Comparison of ENCODE assay signal across 8 mouse cellular contexts in genomic region chr1:74661448-74662195, GRCm38 (mm10). TPM values are rescaled to one million over a fixed set of nuclear protein-coding genes. Genes with fewer than 3 reads are reported as not detected.
DNase-seq lines count a peak whose midpoint lies in the region; ATAC-seq lines count a peak whose summit lies in the region.

Gene Ttll4, plus strand, starts transcription at chr1:74661745.

- peak; percentile 95 for ATAC-seq in inflammation-experienced regulatory T-cells, adult 6 months
- ATAC-seq in megakaryocyte-erythroid progenitor cell, adult 5-6 weeks (replicated peaks; ENCODE audit: low FRiP score, low TSS enrichment, poor library complexity, severe bottlenecking), result peak; percentile 99

- DNase-seq in adrenal gland, adult (ENCODE audit: inconsistent age in 2 of 2, low spot score in 1 of 2), result peak; percentile 97 to 98
- DNase-seq in embryo, embryonic 10.5 days (ENCODE audit: low spot score), result peak; percentile 99
- DNase-seq in gastrocnemius, postnatal 14 days, result peak; percentile 95
- DNase-seq in left cerebral cortex, postnatal 10 days (ENCODE audit: extremely low spot score in 1 of 2, low spot score in 2 of 2), result peak; percentile 89 to 97
- peak; percentile 88 for DNase-seq in right cerebral cortex, postnatal 25 days
- DNase-seq in urinary bladder, postnatal 4 days (ENCODE audit: low spot score in 2 of 2), result peak; percentile 91 to 93

- intact Hi-C loops in gastrocnemius, postnatal 14 days (cut with DNase I; ENCODE audit: low total_unique reads), result no loop called here
- intact Hi-C loops in left cerebral cortex, postnatal 10 days (cut with DNase I), result no loop called here

RNA-seq across cellular contexts. Expression of gene Ttll4, which starts in this region (rescaled TPM):
- 10 to 100 TPM in 1 of 2 experiments, 1 to 10 TPM in 1; 9.1 to 10.5 TPM for total RNA-seq in gastrocnemius, postnatal 14 days (2021)
- polyA plus RNA-seq in inflammation-experienced regulatory T-cells, adult 6 months (2017; shearing (Covaris generic)), result 10 to 100 TPM in 2 of 3 experiments, 1 to 10 TPM in 1; 8.1 to 15.9 (median 14.8) TPM
- total RNA-seq in left cerebral cortex, postnatal 10 days (2021), result 10 to 100 TPM; 21.3 to 28.2 TPM
- total RNA-seq in megakaryocyte-erythroid progenitor cell, adult 5-6 weeks (2014; fragmentation: Nextera tagmentation), result 46.8 and 55.5 TPM in 2 replicates
- total RNA-seq in megakaryocyte-erythroid progenitor cell, adult 5-6 weeks (2017), result 19.8 and 38.2 TPM in 2 replicates

Comparison
In these comparisons a context has a peak if more than half of its experiments do, and no peak if none do; other contexts are left out.
1. Peak in every context shown above with its lines: DNase-seq and ATAC-seq.